Mouse (Mus musculus) fibroblast of lung, adult 2 months (primary cell): Measurements from ENCODE around the gene Defa30.
"Not testable (repeated sequence)": the region's sequence is repeated elsewhere in the genome, so short reads cannot be mapped to it uniquely, and the experiment has no call there.

Experiments used
- DNase-seq: peaks from one replicate; pipeline ENCODE4 v3.0.0-alpha.2; 2011; ENCODE audit warnings: low read depth

Defa30 gene

GRCm38 (mm10) chr8:21134342-21134741, at the start of gene Defa30:
TSS of gene Defa30 (plus strand) at chr8:21134642.
- not testable (repeated sequence) for DNase-seq

- no peak for DNase-seq
These were observed 41.3 kb upstream of the Defa30 start for GRCm38 (mm10) chr8:21093106-21093505.

- DNase-seq = not testable (repeated sequence)
These were observed 38.5 kb upstream of the Defa30 start, which contains the start of gene Gm14851 for GRCm38 (mm10) chr8:21095950-21096349. TSS of gene Gm14851 (minus strand) at chr8:21096050.

GRCm38 (mm10) chr8:21161977-21162376, 27.5 kb downstream of the Defa30 start, which contains the start of gene Defa22:
TSS of gene Defa22 (plus strand) at chr8:21162277.
- not testable (repeated sequence) for DNase-seq
